Mouse (Mus musculus) gastrocnemius, adult 2 months (tissue): ENCODE measurements around the gene Ror1. TPM values are rescaled to one million over a fixed set of nuclear protein-coding genes. Genes with fewer than 3 reads are reported as not detected.

Experiments used
- DNase-seq: peaks from one replicate; pipeline ENCODE4 v3.0.0; 2022
- H3K27ac ChIP-seq: fragments of 200-600 bp; 2 replicates; pipeline ENCODE4 v1.8.1; 2022; ENCODE audit warnings: mild to moderate bottlenecking
- H3K4me3 ChIP-seq: fragments of 200-600 bp; 2 replicates; pipeline ENCODE4 v1.8.1; 2022; ENCODE audit warnings: mild to moderate bottlenecking, moderate library complexity
- CTCF ChIP-seq: fragments of 200-600 bp; IDR thresholded peaks from 2 replicates; pipeline ENCODE4 v1.8.1; 2022; ENCODE audit warnings: antibody characterized with exemption, mild to moderate bottlenecking, moderate library complexity
- intact Hi-C: fragments of 180-260 bp; cut with DNase I; formaldehyde crosslinking; loops from one replicate; pipeline ENCODE4 v1.15.1; 2025
- total RNA-seq, 2 experiments: library from RNA; stranded (reverse); gene quantifications; 2 replicates each; pipeline ENCODE4 v1.2.3; 2021

Gene Ror1
- total RNA-seq, 2 experiments from 2014 or later: 0.79 to 1.5 TPM

- H3K27ac ChIP-seq: no peak overlapping the region
- DNase-seq: no peak
- H3K4me3 ChIP-seq: no peak overlapping the region
- no peak for TF ChIP-seq CTCF
- intact Hi-C loops: no loop called here
These were observed 26.8 kb downstream of the Ror1 start for GRCm38 (mm10) chr4:100122436-100122835.

- intact Hi-C loops: no loop called here
- Histone ChIP-seq H3K4me3 (no peak overlapping the region), H3K27ac (no peak overlapping the region)
- no peak for TF ChIP-seq CTCF
- DNase-seq: no peak
These were observed 27.9 kb downstream of the Ror1 start for GRCm38 (mm10) chr4:100123519-100123918.

GRCm38 (mm10) chr4:100124056-100124455, 28.5 kb downstream of the Ror1 start:
- TF ChIP-seq CTCF: no peak
- no peak for DNase-seq
- intact Hi-C loops: no loop called here
- H3K4me3 ChIP-seq: no peak overlapping the region
- H3K27ac ChIP-seq: no peak overlapping the region

DNA sequence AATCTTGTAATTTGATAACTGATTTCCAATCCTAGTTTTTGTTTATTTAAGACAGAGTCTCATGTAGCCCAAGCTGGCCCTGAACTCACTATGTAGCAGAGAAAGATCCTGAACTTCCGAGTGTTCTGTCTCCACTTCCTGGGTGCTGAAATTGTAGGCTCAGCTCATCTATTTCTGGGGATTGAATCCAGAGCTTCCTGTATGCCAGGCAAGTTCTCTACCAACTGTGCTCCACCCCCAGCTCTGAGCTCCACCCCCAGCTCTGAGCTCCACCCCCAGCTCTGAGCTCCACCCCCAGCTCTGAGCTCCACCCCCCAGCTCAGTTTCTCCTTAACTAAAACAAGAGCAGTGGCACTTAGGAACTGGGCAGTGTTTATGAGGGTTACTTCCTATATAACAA, 29.3 kb downstream of the Ror1 start:
- Histone ChIP-seq H3K4me3 (no peak overlapping the region), H3K27ac (no peak overlapping the region)
- no peak for TF ChIP-seq CTCF
- DNase-seq: no peak
- intact Hi-C loops: no loop called here

DNA sequence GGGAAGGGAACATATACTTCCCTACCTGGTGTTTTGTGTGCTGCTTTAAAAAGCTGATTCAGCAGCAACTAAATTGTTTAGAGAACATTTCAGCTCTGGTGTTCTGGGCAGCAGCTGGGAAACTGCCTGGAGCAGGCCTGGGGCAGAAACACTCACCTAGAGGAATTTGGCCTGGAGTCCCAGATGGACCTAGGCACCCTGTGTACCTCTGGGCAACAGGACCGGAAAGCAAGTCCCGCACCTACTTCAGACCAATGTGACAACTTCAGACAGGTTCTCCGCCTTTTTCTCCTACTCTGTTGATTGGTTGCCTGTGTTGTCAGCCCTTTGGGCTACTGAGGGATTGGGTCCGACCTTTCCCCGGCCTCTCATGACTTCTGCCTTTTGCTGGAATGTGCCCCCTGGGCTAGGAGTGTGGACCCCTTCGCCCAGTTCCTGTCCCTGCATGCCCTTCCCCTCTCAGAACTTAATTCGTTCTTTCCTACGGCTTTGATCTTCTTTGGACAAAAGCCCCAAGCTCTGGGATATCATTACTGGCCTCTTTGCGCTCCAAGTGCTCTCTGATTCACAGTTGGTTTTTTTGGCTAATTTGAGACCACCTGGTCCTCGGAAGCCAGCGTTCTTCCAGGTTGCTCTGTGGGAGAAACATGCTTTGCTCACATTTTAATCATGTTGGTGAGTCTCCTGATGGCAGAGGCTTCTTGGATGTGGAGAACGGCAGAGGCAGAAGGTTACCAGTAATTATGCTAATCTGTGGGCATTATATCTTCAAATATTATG, 31.1 kb downstream of the Ror1 start:
- intact Hi-C loops: no loop called here
- DNase-seq: no peak
- Histone ChIP-seq H3K27ac (no peak overlapping the region), H3K4me3 (no peak overlapping the region)
- no peak for TF ChIP-seq CTCF

DNA sequence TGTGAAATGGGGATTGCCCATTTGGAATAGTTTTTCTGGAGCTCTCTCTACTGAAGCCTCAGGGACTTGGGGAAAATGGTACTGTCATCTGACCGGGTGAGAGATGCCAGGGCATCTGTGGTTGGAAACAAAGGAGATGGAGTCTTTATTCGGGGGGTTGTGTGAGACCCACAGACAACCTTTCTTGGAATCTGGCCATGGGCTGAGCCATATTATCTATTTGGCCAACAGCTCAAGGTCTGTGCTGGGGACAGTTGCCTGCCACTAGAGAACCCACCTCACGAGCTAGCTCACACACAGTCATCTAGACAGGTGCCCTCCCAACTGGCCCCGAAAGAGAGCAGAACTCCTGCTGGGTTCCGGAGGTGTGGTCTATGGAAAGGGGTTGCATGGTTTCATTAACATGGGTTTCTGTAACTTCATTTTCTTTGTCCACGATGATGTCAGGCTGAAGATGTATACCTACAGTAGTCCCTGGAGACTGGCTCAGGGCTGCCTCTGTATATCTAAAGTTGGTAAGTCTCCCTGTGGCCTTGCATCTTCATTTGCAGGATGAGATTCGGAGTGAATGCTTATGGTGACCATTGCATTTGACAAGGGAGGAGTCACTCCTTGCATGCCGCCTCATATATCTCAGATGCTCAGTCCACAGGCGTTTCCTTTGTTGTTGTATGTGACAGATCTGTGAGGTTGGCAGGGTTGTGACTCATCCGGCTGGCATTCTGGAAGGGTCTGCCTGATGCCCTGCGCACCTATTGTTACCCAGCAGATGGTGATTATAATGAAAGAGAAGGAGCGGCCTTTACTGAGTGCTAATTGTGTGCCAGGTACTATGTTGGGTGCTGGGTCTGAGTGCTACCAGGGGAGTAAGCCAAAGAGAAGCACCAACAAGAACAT, 32.7 kb downstream of the Ror1 start:
- H3K4me3 ChIP-seq: no peak overlapping the region
- DNase-seq: no peak
- TF ChIP-seq CTCF: no peak
- intact Hi-C loops: no loop called here
- H3K27ac ChIP-seq: no peak overlapping the region

DNA sequence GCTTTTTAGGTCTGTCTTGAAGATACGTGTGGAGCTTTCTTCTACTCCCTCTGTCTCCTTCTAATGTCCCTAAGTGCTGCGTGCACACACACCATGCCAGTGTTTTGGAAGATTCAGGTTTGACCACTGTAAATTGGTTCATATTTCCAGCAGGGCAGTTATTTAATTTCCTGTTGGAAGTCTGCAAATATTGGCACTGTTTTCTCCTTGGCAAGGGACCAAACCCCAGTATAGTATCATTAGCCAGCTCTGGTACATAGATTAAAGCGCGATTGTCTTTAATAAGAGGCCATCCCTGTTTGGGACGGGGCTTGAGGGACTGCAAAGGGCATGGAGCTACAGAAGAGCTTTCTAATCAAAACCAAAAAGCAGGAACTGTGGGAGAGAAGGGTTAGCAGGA, 33.6 kb downstream of the Ror1 start:
- intact Hi-C loops: no loop called here
- DNase-seq: no peak
- H3K27ac ChIP-seq: no peak overlapping the region
- no peak for TF ChIP-seq CTCF
- no peak overlapping the region for H3K4me3 ChIP-seq

GRCm38 (mm10) chr4:100130771-100131475, 35.3 kb downstream of the Ror1 start:
- Histone ChIP-seq H3K4me3 (no peak overlapping the region), H3K27ac (no peak overlapping the region)
- intact Hi-C loops: no loop called here
- peak; percentile 62 for DNase-seq
- no peak for TF ChIP-seq CTCF

DNA sequence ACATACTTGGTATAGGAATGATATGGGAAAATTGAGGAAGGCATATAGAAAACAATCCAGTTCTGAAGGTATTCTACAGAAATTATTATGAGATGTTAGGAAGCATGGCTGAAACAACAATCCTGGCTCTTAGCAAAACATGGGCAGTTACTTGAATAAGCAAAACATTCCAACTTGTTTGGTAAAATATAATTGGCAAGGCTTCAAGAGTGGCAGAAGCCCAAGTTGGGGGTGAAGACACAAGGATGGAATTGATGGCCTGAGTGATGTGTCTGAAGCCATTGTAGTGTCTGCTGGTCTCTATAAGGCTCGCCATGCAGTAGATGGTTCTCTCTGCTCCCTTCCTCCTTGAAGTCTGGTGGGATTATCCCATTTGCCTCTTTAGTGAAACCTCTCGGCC, 35.9 kb downstream of the Ror1 start:
- no peak for TF ChIP-seq CTCF
- H3K4me3 ChIP-seq: no peak overlapping the region
- intact Hi-C loops: no loop called here
- DNase-seq: no peak
- no peak overlapping the region for H3K27ac ChIP-seq

- no peak for DNase-seq
- H3K4me3 ChIP-seq: no peak overlapping the region
- H3K27ac ChIP-seq: no peak overlapping the region
- no peak for TF ChIP-seq CTCF
- intact Hi-C loops: no loop called here
These were observed 36.7 kb downstream of the Ror1 start for GRCm38 (mm10) chr4:100132261-100132660.

DNA sequence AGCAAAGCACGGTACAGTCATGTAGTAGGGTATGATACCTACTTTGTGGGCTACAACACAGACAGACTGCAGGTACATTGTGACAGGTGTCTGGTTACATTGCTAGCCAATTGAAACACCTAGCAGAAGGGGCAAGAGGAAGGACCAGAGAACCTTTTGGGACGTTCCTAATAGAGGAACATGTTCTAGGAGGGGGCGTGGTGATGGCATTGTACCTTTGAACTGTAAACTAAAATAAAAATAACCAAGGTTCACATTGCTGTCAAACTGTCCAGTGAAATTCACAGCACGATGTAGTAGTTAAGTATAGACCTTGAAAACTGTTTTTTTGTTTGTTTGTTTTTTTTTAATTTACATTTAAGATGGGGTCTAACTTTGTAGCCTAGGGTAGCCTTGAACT, 40.5 kb downstream of the Ror1 start:
- no peak for DNase-seq
- intact Hi-C loops: no loop called here
- H3K27ac ChIP-seq: no peak overlapping the region
- no peak overlapping the region for H3K4me3 ChIP-seq
- no peak for TF ChIP-seq CTCF

GRCm38 (mm10) chr4:100137102-100137835, 41.7 kb downstream of the Ror1 start:
- H3K27ac ChIP-seq: no peak overlapping the region
- intact Hi-C loops: no loop called here
- H3K4me3 ChIP-seq: no peak overlapping the region
- no peak for TF ChIP-seq CTCF
- DNase-seq: no peak
